Mouse (Mus musculus) T-helper 2 cell (primary cell): ENCODE results near the gene Kifc1.
"Not testable (repeated sequence)": the region's sequence is repeated elsewhere in the genome, so short reads cannot be mapped to it uniquely, and the experiment has no call there.

Source experiments
- in situ Hi-C: fragments of 300-600 bp; cut with MboI, MseI; formaldehyde crosslinking; loops from one replicate; pipeline ENCODE4 v1.15.1; 2025; ENCODE audit warnings: high pct_unique_total_duplicates

Kifc1 gene

DNA sequence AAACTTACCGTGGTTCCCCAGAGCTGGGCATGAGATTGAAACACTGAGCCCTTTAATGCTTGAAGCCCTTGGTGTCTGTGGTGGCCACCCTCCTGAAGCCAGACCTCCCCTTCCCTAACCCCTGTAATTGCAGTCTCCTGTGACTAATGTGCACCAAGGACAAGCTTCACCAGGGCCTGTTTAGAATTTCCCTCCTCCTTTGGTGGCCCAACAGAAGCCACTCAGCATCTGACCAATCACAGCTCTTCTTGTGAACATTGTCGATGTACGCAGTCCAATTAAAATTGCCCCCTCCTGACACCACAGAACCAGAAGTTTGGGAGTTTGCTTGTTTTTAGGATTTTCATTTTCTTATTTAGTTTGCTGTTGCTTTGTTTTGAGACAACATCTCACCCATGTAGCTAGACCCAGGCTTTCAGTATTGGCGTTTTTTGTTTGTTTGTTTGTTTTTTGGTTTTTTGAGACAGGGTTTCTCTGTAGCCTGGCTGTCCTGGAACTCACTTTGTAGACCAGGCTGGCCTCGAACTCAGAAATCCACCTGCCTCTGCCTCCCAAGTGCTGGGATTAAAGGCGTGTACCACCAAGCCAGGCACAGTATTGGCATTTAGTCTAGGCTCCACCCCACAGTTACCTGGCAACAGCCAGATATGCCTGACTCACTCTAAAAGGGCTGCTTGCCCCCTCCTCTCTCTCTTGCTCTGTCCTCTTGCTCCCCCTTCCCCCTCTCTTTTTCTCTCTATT, 13.6 kb upstream of the Kifc1 start:
- in situ Hi-C loops = not testable (repeated sequence)

DNA sequence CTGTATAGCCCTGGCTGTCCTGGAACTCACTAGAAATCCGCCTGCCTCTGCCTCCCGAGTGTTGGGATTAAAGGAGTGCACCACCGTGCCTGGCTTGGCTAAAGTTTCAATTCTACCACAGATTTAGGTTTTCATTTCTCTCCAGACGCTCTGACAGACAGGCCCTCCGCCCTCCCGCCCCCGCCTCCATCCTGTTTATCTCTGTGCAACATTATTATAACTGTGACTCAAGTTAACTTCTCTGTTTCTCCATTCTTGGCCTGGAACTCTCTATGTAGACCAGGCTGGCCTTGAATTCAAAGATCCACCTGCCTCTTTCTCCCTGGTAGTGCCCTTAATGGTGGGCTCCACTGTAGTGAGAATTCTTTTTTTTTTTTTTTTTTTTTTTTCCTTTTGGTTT, 12.0 kb upstream of the Kifc1 start:
- in situ Hi-C loops = no loop called here

DNA sequence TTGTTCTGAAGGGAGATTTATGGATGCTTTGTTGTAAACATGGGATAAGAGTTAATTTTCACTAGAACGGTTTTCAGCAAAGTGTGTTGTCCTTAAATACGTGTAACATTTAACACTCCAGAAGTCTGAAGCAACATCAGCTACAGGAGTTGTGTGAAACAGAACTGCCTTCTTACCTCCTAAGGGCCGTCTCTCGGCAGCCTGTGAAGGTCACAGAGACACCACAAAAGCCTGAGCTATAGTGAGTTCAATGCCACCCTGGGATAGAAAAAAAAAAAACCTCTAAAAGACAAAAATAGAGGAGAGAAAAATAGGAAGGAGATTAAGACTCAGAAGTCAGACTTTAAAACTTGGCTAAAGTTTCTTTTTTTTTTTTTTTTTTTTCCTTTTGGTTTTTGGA, 11.6 kb upstream of the Kifc1 start:
- in situ Hi-C loops = no loop called here

DNA sequence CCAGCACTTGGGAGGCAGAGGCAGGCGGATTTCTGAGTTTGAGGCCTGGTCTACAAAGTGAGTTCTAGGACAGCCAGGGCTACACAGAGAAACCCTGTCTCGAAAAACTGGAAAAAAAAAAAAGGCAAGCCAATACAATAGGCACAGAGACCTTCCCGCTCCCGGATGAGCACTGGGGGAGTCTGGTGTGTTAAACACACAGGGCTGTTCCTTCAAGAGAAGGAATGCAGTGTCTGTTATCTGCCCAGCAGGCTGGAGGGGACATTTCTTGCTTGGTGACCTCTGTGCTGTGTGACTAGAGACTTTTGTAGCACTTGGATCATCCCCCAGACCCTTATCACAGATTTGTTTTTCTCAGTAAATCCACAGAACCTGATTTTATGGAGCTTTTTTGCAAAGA, 11.2 kb upstream of the Kifc1 start:
- in situ Hi-C loops = no loop called here

DNA sequence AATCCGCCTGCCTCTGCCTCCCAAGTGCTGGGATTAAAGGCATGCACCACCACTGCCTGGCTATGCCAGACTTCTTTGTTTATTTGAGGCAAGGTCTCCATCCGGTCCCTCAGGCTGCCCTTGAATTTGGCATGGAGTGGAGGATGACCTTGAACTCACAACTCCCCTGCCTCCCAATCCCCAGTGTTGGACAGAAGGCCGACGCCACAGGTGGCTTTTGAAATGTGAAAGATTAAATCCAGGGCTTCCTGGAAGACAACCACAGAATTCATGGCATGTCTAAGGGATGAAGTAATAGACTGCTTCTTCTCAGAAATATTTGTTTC, 10.5 kb upstream of the Kifc1 start:
- in situ Hi-C loops = no loop called here

DNA sequence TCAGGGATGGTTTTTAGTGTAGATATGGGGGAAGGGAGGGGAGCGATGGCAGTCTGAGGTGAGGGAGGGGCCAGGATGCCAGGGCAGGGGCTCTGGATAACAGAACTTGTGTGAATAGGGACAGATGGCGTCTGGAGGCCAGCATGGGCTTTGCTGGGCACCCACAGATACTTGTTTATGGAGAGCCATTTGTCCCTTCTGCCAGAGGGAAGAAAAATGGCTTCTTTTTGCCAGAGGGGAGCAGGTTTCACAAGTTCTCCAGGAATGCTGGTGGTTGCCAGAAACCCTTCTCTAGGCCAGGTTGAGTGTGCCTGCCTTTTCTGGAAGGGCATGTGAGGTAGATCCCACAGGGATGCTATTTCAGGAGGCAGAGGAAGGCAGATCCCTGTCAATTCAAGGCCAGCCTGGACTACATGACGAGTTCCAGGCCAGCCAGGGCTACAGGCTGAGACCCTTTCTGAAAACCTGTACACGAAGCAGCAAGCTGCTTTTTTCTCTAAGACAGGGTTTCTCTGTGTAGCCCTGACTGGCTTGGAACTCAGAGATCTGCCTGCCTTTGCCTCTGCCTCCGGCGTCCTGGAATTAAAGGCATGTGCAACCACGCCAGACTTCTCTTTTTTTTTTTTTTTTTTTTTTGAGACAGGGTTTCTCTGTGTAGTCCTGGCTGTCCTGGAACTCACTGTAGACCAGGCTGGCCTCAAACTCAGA, 10.0 kb upstream of the Kifc1 start:
- in situ Hi-C loops = no loop called here

DNA sequence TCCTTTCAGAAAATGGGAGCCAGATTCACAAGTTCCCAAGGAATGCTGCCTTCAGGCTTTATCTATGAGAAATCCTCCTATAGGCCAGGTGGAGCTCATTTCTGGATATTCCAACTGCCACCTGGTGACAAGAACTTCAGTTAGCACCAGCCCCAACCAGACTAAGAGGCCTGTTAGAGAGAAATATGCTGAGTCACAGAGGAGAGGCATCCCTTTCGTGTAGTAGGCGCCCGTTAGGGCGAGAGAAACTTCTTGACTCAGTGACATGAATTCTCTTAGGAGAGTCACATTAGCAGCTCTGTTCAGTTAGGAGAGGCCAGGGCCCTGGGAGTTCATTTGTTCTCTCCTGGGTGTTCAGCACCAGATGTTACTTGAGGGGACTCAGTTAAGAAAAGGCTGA, 9.2 kb upstream of the Kifc1 start:
- in situ Hi-C loops = no loop called here

DNA sequence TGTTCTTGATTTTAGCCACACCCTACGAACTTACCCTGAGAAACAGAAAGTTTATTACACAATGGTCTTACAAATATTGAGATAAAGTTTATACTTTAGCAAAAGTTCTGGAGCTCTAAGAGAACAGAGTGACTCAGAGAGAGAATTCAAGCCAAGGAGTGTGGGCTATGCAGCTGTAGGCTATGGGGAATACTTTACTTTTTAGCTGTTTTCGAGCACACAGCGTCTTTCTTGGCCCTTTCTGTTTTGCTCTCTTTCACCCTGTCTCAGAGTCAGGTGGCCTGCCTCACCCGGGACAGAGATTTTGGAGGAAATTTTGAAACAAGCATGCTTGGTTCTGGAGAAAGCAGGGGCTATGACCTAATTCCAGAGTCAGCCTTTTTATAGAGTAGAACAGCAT, 7.7 kb upstream of the Kifc1 start:
- in situ Hi-C loops = not testable (repeated sequence)

DNA sequence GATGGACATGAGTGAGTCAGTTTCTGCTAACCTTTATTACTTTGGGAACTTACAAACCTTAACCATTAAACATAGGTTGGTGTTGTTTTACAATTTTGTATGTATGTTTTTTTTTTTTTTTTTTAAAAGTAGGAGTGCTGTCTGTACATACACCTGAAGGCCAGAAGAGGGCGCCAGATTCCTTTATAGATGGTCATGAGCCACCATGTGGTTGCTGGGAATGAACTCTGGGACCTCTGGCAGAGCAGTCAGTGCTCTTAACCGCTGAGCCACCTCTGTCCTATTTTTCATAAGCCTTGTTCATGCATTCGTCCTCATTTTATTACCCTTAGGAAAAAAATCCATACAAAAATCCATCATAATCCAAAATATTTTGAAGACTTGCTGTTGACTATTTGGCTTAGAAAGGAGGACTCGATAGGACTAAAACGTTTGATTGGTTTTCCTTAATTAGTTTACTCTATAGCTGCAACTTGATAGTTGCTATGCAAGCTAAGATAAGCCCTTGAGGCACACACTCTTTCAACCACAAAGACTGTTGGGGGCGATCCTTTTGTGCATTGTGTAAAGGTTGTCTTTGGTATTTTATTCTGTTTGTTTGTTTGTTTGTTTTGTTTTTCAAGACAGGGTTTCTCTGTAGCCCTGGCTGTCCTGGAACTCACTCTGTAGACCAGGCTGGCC, 6.8 kb upstream of the Kifc1 start:
- in situ Hi-C loops = no loop called here

DNA sequence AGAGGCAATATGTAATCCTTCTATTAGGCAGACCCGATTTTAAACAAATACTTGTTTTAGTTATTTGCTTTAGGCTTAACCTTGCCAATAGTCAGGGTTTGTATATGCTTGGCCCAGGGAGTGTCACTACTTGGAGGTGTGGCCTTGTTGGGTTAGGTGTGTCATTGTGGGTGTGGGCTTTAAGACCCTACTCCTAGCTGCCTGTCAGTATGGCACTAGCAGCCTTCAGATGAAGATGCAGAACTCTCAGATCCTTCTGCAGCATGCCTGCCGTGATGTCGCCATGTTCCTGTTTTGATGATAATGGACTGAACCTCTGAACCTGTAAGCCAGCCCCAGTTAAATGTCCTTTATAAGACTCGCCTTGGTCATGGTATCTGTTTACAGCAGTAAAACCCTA, 2.5 kb upstream of the Kifc1 start:
- in situ Hi-C loops = loop anchor here (5.0 kb wide), 1 partner anchor 39 kb away; no protein-coding TSS in a partner anchor

DNA sequence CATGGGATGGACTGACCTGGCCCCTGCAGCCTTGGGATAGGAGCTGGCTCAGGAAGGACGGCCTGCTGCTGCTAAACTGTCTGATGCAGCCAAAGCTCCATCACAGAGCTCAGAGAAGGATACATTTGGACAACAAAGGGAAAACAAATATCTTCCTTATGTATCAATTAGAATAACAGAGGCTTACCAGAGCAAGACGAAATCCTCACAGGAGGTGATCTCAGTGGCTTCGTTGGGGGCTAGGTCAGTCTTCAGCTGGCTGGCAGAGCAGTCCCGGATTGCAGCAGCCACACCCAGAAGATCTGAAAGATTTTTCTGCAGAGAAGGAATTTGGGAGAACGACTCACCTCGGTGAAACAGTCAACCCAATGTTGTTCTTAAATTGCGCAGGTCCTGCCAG, 2.0 kb upstream of the Kifc1 start:
- in situ Hi-C loops = loop anchor here (5.0 kb wide), 1 partner anchor 40 kb away; no protein-coding TSS in a partner anchor

DNA sequence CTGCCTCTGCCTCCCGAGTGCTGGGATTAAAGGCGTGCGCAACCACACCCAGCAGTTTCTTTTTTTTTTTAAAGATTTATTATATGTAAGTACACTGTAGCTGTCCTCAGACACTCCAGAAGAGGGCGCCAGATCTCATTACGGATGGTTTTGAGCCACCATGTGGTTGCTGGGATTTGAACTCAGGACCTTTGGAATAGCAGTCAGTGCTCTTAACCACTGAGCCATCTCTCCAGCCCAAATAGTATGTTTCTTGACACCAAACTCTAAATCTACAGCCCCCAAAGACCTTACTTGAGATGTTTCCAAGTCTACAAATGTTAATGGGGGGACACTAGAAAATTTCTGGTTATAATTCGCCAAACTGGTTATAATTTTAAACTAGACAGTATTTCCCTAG, 1.4 kb upstream of the Kifc1 start:
- in situ Hi-C loops = loop anchor here (5.0 kb wide), 1 partner anchor 40 kb away; no protein-coding TSS in a partner anchor

DNA sequence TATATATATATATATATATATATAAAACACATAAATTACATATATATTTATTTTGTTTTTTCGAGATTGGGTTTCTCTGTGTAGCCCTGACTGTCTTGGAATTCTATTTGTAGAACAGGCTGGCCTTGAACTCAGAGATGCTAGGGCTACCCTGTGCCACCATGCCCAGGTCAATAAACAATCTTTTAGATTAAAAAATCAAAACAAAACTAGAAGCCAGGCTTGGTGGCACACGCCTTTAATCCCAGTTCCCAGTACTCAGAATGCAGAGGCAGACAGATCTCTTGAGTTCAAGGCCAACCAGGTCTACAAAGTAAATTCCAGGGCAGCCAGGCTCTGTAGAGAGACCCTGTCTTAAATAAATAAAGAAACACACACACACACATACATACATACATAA, 896 bp upstream of the Kifc1 start:
- in situ Hi-C loops = loop anchor here (5.0 kb wide), 1 partner anchor 41 kb away; no protein-coding TSS in a partner anchor

DNA sequence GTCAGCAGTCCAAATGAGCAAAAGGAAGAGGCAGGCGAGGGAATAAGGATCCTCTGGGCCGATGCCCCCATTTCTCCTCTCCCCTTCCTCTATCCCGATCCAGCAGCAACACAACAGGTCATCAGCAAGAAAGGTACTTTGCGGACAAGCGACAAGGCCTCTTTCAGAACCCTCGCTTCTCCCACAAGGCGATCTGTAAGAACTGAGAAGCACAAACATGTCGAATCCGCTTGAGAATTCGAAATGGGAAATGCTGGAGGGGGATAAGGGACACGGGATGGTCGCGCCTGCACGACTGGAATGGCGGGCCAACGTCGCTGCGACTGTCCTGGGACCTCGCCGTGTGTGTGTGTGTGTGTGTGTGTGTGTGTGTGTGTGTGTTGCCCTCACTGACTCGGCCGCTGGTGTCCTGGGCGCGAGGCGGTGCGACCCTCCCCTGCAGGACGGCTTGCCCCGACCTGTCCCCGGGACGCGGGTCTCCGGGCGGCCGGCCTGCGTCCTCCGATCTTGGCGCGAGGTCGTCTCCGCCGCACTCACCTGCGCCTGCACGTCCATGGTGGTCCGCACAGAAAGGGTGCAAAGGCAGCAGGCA, 424 bp downstream of the Kifc1 start:
- in situ Hi-C loops = loop anchor here (5.0 kb wide), 1 partner anchor 42 kb away; no protein-coding TSS in a partner anchor

DNA sequence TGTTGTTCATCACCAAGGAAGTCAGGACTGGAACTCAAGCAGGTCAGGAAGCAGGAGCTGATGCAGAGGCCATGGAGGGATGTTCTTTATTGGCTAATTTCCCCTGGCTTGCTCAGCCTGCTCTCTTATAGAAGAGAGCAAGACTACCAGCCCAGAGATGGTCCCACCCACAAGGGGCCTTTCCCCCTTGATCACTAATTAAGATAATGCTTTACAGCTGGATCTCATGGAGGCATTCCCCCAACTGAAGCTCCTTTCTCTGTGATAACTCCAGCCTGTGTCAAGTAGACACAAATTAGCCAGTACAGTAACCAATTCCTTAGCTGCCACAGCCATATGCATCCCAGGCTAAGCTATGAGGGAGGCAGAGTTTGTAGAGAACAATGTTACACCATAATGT, 2.2 kb downstream of the Kifc1 start:
- in situ Hi-C loops = not testable (repeated sequence)

DNA sequence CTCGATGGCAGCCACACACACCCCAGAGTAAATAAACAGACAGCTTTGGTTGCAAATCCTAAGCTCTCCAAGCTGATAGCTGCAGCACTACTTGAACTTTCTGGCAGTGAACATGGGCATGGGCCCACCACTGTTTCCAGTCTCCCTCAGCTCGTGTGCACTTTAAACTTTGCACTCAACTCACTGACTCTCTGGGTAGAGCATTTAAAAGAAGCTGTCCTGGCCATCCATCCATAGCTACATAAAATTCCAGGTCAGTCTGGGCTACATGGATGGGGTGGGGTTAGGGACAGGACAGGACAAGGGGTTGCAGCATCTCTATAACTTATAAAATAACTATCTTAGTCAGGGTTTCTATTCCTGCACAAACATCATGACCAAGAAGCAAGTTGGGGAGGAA, 2.7 kb downstream of the Kifc1 start:
- in situ Hi-C loops = not testable (repeated sequence)

DNA sequence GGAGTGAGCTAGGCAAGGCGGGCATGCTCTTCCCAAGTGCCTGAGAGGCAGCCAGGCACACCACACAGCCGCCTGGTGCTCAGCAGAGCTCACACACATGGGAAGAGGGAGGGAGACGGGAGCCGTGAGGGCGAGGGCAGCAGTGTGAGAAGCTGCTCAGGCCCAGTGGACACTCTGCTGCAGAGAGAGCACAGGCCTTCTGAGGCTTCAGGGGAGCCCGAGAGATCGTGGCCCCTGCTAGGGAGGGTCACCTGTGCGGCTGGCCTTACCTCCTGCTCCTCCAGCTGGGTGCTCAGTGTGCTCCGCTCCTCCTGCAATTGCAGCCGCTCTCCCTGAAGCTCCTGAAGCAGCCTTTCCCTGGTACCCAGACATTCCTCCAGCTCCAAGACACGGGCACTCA, 6.1 kb downstream of the Kifc1 start:
- in situ Hi-C loops = loop anchor here (5.0 kb wide), 1 partner anchor 37 kb away; no protein-coding TSS in a partner anchor

DNA sequence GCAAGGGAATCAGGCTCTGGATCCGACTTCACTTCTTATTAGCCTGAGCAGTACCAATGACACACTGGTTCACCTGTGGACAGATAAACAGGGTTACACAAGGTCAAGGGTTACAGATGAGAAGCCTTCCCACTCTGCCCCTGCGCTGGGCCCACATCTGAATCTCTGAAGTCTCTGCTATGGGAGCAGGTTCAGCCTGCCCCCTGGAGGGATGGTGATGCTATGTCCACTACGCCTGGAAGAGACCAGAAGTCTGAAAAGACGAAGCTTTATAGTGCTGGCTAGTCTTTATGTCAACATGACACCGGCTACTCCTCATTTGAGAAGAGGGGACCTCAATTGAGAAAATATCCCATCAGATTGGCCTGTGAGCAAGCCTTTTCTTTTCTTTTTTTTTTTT, 14.7 kb downstream of the Kifc1 start:
- in situ Hi-C loops = not testable (repeated sequence)

DNA sequence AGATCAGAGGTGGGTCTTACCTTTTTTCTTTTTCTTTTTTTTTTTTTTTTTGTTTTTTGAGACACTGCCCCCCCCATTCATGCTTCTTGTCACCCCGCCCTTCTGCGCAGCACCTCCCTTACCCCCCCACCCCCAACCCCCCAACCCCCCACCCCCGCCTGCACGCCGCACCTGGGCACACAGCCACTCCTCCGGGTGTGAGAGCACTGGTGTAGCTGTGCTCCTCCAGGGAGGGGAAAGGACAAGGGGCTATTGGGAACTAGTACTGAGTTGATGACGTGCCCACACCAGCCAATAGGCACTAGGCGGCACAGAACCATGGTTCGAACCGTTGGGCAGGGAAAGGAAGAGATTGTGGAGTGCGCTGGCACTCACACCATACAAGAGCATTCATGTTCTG, 16.1 kb downstream of the Kifc1 start:
- in situ Hi-C loops = no loop called here

DNA sequence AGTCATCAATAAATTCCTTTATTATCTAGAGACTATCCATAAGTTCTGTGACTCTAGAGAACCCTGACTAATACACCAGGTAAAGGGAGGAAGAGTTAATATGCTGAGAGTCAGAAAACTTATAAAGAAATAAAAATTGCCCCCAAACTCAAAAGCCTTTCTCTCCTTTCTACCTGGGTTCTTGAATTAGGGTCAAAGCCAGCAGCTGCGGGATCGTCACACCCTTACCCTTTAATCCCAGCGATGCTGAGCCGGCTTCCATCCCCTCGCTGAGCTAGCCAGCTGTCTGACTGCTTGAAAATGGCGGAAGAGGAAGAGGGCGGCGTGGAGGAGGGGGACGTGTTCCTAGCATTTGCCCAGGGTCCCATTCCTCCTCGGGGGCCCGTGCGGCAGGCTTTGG, 16.9 kb downstream of the Kifc1 start, which contains the start of gene Gm7029:
Gene Gm7029, plus strand, starts transcription at position 301 of the 400 bp plus-strand sequence.
- in situ Hi-C loops = not testable (repeated sequence)

DNA sequence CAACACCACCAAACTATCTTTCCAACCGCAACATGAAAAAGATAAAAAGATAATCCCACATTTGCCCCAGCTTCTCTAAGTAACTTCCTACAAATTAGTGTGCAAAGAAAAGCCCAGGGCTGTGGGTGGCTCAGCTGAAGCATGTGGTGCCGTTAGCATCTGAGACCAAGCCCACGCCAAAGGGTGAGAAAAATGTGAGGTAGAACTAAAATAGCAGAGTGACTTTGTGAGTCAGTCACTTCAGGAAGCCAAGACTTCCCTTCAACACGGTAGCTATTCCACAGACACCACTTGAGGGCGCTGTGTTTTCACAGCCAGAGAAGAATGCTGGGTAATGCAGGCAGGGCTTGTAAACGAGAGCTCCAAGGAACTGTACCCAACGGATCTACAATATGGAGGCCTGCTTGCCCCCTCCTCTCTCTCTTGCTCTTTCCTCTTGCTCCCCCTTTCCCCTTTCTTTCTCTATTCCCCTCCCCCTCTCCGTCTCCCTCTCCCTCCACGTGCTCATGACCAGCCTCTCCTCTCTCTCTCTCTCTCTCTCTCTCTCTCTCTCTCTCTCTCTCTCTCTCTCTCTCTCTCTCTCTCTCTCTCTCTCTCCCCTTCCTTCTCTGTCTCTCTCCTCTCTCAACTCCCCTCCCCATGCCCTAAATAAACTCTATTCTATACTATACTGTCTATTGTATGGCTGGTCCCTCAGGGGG, 25.0 kb downstream of the Kifc1 start:
- in situ Hi-C loops = no loop called here
